Mouse (Mus musculus) activated CD4-positive, CD25-positive, alpha-beta regulatory T cell (primary cell): ENCODE results near the gene Shisa8. TPM values are rescaled to one million over a fixed set of nuclear protein-coding genes. Genes with fewer than 3 reads are reported as not detected.

Experiments
- polyA plus RNA-seq, 2 experiments: library from polyadenylated mRNA; unstranded; fragments of 100-300 nt; shearing (Covaris generic); gene quantifications; one replicate each; pipeline ENCODE4 v1.2.1; 2017

The Shisa8 gene
- polyA plus RNA-seq, result under 1 TPM; 0.20 to 0.25 TPM

DNA sequence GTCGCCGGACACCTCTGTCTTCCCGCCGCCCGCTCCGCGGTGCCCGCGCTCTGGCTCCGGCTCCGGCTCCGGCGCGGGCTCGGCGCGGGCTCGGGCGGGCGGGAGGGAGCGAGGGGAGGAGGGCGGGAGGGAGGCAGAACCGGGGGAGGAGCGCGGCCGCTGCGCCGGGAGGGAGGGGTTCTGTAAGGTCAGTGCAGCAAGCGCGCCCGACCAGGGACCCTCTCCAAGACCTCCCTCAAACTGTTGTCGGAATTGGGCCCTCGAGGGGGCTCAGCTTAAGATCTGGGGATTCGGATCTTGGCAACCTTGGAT lies at the start of gene Shisa8:
Shisa8 (minus strand) TSS at position 64 of the 312 bp plus-strand sequence.

DNA sequence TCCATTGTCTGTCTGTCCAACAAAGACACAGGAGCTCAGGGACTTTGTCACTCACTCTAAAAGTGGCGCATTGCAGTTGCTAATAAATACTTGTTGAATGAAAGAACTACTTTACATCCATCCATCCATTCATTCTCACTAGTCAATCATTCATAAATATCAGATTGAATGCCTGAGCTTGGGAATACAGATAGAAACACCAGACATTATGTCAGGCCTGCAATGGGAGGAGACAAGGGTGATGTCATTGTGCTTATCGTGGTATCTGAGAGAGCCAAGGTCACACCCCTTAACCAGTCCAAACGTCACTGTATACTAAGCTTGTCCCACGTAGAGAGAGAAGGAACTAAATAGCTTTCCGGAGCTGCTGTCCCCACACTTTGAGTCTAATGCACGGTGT lies 39.5 kb upstream of the Shisa8 start, which contains the start of gene 1500009C09Rik:
1500009C09Rik (plus strand) TSS at position 301 of the 400 bp plus-strand sequence.

DNA sequence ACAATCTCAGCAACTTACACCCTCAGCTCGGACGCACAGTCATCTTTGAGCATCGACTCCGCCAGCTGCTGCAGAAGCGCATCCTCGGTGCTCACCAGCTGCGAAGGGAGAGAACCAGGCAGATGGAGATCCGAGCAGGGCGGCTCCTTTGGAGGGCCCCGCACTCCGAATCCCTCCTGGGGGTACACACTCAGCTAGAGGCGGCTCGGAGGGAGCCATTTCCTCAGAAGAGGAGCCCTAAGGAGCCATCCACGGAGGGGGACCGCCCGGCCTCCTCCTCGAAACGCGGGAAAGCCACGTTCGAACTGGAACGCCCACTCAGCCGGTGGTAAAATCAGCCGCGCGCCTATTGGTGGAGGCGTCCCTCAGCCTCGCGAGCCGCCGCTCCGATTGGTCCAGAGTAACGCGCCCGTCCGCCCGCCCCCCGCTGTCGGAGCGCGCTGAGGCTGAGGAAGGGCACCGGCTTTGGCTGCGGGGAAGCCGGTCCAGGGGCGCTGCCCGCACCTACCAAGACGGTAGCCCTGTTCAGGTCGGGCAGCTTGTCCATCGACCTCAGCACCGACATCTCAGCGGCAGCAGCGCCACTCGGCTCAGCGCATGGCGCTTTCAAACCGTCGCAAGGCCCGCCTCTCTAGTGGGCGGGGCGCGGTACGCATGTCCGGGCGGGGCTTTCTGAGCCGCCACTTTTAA lies 31.6 kb upstream of the Shisa8 start, which contains the start of gene Cenpm:
Cenpm (minus strand) TSS at position 634 of the 690 bp plus-strand sequence.

DNA sequence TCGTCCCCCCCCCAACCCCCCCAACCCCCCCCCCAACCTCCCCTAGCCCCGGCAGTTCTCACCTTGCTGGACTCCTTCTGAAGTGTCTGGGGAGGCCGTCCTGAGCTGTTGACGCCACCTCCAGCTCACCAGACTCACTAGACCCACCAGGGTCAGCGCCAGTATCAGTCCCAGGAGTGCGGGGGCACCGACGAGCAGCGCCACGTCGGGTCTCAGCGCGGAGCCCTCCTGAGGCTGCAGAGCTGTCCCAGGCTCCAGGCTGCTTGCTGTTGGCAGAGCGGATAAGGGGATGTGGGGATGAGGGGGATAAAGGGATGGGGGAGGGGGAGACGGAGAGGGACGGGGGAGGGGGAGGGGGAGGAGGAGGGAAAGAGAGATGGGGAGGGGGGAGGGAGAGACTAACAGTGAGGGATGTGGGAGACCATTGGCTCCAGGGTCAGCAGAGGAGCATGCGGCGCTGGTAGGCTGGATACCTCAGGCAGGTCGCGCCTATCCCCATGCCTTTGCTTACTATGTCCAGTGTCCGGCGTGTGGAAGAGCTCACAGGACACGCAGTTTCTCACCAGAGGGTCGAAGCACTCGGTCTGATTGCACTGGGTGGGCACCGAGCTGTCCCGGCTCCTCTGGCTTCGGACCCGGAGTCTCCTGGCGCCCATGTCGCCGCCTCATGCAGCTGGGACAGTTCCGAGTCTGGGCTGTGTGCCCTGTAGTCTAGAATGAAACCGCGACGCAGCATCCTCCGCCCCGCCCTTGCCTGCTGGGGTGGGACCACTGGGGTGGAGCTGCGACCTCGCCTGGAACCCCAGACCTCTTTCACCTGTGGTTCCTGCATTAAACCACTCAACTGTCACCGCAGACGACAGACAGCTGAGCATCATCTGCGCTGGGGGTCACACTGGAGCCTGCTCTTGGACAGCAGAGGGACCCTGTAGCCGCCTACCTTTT lies 11.3 kb upstream of the Shisa8 start, which contains the start of gene Tnfrsf13c:
Tnfrsf13c (minus strand) TSS at position 713 of the 945 bp plus-strand sequence.

Other genes starting within 250 kb of the Shisa8 start
- not detected for gene 1700029P11Rik, start 232.3 kb downstream of the Shisa8 start, polyA plus RNA-seq
- 10 to 100 TPM; 60.7 to 84.2 TPM for gene Xrcc6, start 225.0 kb downstream of the Shisa8 start, polyA plus RNA-seq
- 10 to 100 TPM; 31.3 to 45.5 TPM for gene Desi1, start 179.0 kb downstream of the Shisa8 start, polyA plus RNA-seq
- gene Snu13, start 165.2 kb downstream of the Shisa8 start, polyA plus RNA-seq, result 100 to 1,000 TPM; 149 to 178 TPM
- not detected for gene 4930407I10Rik, start 153.7 kb downstream of the Shisa8 start, polyA plus RNA-seq
- gene Mei1, start 142.8 kb downstream of the Shisa8 start, polyA plus RNA-seq, result under 1 TPM in 1 of 2 experiments, not detected in 1; 0.22 TPM
- gene Ccdc134, start 84.9 kb downstream of the Shisa8 start, polyA plus RNA-seq, result 10 to 100 TPM; 25.7 to 27.7 TPM
- 100 to 1,000 TPM in 1 of 2 experiments, 10 to 100 TPM in 1; 59.7 to 125 TPM for gene Srebf2, start 65.6 kb downstream of the Shisa8 start, polyA plus RNA-seq
- gene Tnfrsf13c, start 11.6 kb upstream of the Shisa8 start, polyA plus RNA-seq, result 1 to 10 TPM; 4.7 to 6.4 TPM
- gene Cenpm, start 31.9 kb upstream of the Shisa8 start, polyA plus RNA-seq, result 10 to 100 TPM; 10.2 to 11.3 TPM
- gene 1500009C09Rik, start 39.6 kb upstream of the Shisa8 start, polyA plus RNA-seq, result not detected
- gene Sept3, start 62.1 kb upstream of the Shisa8 start, polyA plus RNA-seq, result under 1 TPM in 1 of 2 experiments, not detected in 1; 0.66 TPM
- not detected for gene Wbp2nl, start 86.1 kb upstream of the Shisa8 start, polyA plus RNA-seq
- gene Naga, start 126.1 kb upstream of the Shisa8 start, polyA plus RNA-seq, result 10 to 100 TPM; 47.9 to 63.9 TPM
- gene Pheta2, start 126.1 kb upstream of the Shisa8 start, polyA plus RNA-seq, result 10 to 100 TPM in 1 of 2 experiments, 1 to 10 TPM in 1; 3.2 to 11.3 TPM
- 100 to 1,000 TPM; 231 to 276 TPM for gene Smdt1, start 126.1 kb upstream of the Shisa8 start, polyA plus RNA-seq
- gene Ndufa6, start 141.5 kb upstream of the Shisa8 start, polyA plus RNA-seq, result 100 to 1,000 TPM; 296 to 458 TPM
- 1 to 10 TPM; 3.4 to 5.0 TPM for gene Cyp2d22, start 167.4 kb upstream of the Shisa8 start, polyA plus RNA-seq
- not detected for gene Cyp2d11, start 181.2 kb upstream of the Shisa8 start, polyA plus RNA-seq
- gene Cyp2d10, start 194.4 kb upstream of the Shisa8 start, polyA plus RNA-seq, result not detected
- under 1 TPM in 1 of 2 experiments, not detected in 1; 0.31 TPM for gene Cyp2d9, start 220.6 kb upstream of the Shisa8 start, polyA plus RNA-seq